30 mouse cellular contexts compared by ENCODE assay signal in the genomic region with DNA sequence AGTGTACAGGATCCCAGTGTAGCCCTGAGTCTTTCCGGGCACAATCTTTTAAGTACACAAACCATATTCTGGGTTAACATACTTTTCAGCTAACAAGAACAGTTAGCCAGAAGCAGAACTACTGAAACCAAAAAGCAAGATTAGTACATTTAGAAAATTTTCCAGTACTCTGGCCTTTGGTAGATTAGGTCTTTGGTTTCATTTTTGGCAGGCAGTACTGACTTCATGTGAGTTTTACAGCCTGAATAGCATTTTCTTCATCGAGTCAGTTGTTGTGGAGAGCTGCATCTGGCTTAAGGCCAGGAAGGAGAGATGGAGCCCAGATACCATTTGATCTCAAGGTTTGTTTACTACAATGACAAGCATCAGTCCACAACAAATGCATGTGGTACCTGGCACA. TPM values are rescaled to one million over a fixed set of nuclear protein-coding genes. Genes with fewer than 3 reads are reported as not detected.
A peak's percentile ranks its signal among the peaks of the same experiment; 100 is the strongest.
DNase-seq lines count a peak whose midpoint lies in the region; ATAC-seq and TF ChIP-seq lines count a peak whose summit lies in the region.
"Had no signal": no experiment of that assay in that cellular context is flagged by ENCODE, and none has a peak within 500 bp of the region (broad histone marks: within the 10 kb centered on the region; RNA-seq: fewer than 3 reads in every experiment).

No protein-coding gene starts in this region.

- no peaks in the 10 kb centered on the region for H3K4me1 ChIP-seq in embryonic facial prominence, embryonic 14.5 days (ENCODE audit: control insufficient read depth, insufficient read depth, low read length)
- peaks cover 13% of the 10 kb centered on the region for H3K4me1 ChIP-seq in embryonic facial prominence, embryonic 10.5 days
- peaks cover 35% of the 10 kb centered on the region for H3K4me1 ChIP-seq in midbrain, embryonic 10.5 days
- H3K4me1 ChIP-seq in midbrain, embryonic 16.5 days (ENCODE audit: control insufficient read depth, insufficient read depth, low read length) = no peaks in the 10 kb centered on the region
- peaks cover 4% of the 10 kb centered on the region for H3K4me1 ChIP-seq in limb, embryonic 14.5 days (ENCODE audit: control insufficient read depth, insufficient read depth, low read length)
- H3K4me1 ChIP-seq in liver, postnatal 0 days (ENCODE audit: insufficient read depth) = no peaks in the 10 kb centered on the region
- peaks cover 15% of the 10 kb centered on the region for H3K4me1 ChIP-seq in kidney, embryonic 15.5 days
- H3K4me1 ChIP-seq: forebrain, embryonic 15.5 days; heart, embryonic 10.5 days; heart, embryonic 13.5 days had no signal

- H3K4me3 ChIP-seq in embryonic facial prominence, embryonic 14.5 days (ENCODE audit: low read depth, low read length) = no peak overlapping the region
- H3K4me3 ChIP-seq in embryonic facial prominence, embryonic 10.5 days = no peak overlapping the region
- H3K4me3 ChIP-seq in midbrain, embryonic 10.5 days = no peak overlapping the region
- no peak overlapping the region for H3K4me3 ChIP-seq in midbrain, embryonic 16.5 days (ENCODE audit: low read depth, low read length)
- no peak overlapping the region for H3K4me3 ChIP-seq in limb, embryonic 14.5 days (replicated peaks; ENCODE audit: low read length)
- no peak overlapping the region for H3K4me3 ChIP-seq in liver, postnatal 0 days (ENCODE audit: low read depth, low read length)
- H3K4me3 ChIP-seq in kidney, embryonic 15.5 days (replicated peaks) = no peak overlapping the region
- H3K4me3 ChIP-seq: embryonic facial prominence, embryonic 12.5 days; erythroblast, embryonic 14.5 days; forebrain, embryonic 12.5 days; forebrain, embryonic 15.5 days; heart, adult 2 months; heart, embryonic 10.5 days; heart, embryonic 13.5 days had no signal

- WGBS in embryonic facial prominence, embryonic 14.5 days = 53% methylated on average over 2 of the region's 2 CpGs
- WGBS in embryonic facial prominence, embryonic 10.5 days = 81% methylated on average over 2 of the region's 2 CpGs
- 76% methylated on average over 2 of the region's 2 CpGs for WGBS in midbrain, embryonic 10.5 days
- 76% methylated on average over 2 of the region's 2 CpGs for WGBS in midbrain, embryonic 16.5 days
- WGBS in limb, embryonic 14.5 days = 38% methylated on average over 2 of the region's 2 CpGs
- WGBS in liver, postnatal 0 days (ENCODE audit: insufficient replicate concordance) = 60% methylated on average over 2 of the region's 2 CpGs
- WGBS in kidney, embryonic 15.5 days = 54% methylated on average over 2 of the region's 2 CpGs

- H3K27me3 ChIP-seq in embryonic facial prominence, embryonic 14.5 days (replicated peaks; ENCODE audit: control insufficient read depth, insufficient read depth, low read length) = no peaks in the 10 kb centered on the region
- no peaks in the 10 kb centered on the region for H3K27me3 ChIP-seq in embryonic facial prominence, embryonic 10.5 days (replicated peaks; ENCODE audit: low read depth, poor library complexity, severe bottlenecking)
- no peaks in the 10 kb centered on the region for H3K27me3 ChIP-seq in midbrain, embryonic 10.5 days (ENCODE audit: low read depth, poor library complexity, severe bottlenecking)
- no peaks in the 10 kb centered on the region for H3K27me3 ChIP-seq in midbrain, embryonic 16.5 days (ENCODE audit: control insufficient read depth, insufficient read depth, low read depth, low read length)
- no peaks in the 10 kb centered on the region for H3K27me3 ChIP-seq in limb, embryonic 14.5 days (ENCODE audit: control insufficient read depth, insufficient read depth, low read length)
- no peaks in the 10 kb centered on the region for H3K27me3 ChIP-seq in liver, postnatal 0 days (ENCODE audit: insufficient read depth, low read length)
- no peaks in the 10 kb centered on the region for H3K27me3 ChIP-seq in kidney, embryonic 15.5 days
- H3K27me3 ChIP-seq: embryonic facial prominence, embryonic 12.5 days; forebrain, embryonic 12.5 days; forebrain, embryonic 15.5 days had no signal

- no peaks in the 10 kb centered on the region for H3K36me3 ChIP-seq in embryonic facial prominence, embryonic 14.5 days (ENCODE audit: control insufficient read depth, insufficient read depth, low read length)
- no peaks in the 10 kb centered on the region for H3K36me3 ChIP-seq in embryonic facial prominence, embryonic 10.5 days (replicated peaks)
- no peaks in the 10 kb centered on the region for H3K36me3 ChIP-seq in midbrain, embryonic 10.5 days
- H3K36me3 ChIP-seq in midbrain, embryonic 16.5 days (ENCODE audit: control insufficient read depth, insufficient read depth, low read length) = no peaks in the 10 kb centered on the region
- no peaks in the 10 kb centered on the region for H3K36me3 ChIP-seq in limb, embryonic 14.5 days (ENCODE audit: control insufficient read depth, insufficient read depth, low read length)
- no peaks in the 10 kb centered on the region for H3K36me3 ChIP-seq in liver, postnatal 0 days (replicated peaks; ENCODE audit: insufficient read depth, low read length)
- no peaks in the 10 kb centered on the region for H3K36me3 ChIP-seq in kidney, embryonic 15.5 days
- H3K36me3 ChIP-seq: embryonic facial prominence, embryonic 12.5 days; forebrain, embryonic 12.5 days; forebrain, embryonic 15.5 days; heart, embryonic 10.5 days; heart, embryonic 13.5 days had no signal

- no peak overlapping the region for H3K9ac ChIP-seq in embryonic facial prominence, embryonic 14.5 days (ENCODE audit: low read depth, low read length)
- H3K9ac ChIP-seq in midbrain, embryonic 16.5 days (ENCODE audit: low read depth, low read length) = no peak overlapping the region
- no peak overlapping the region for H3K9ac ChIP-seq in limb, embryonic 14.5 days (ENCODE audit: low read depth, low read length, severe bottlenecking)
- no peak overlapping the region for H3K9ac ChIP-seq in liver, postnatal 0 days (replicated peaks)
- H3K9ac ChIP-seq in kidney, embryonic 15.5 days = no peak overlapping the region
- H3K9ac ChIP-seq: embryonic facial prominence, embryonic 12.5 days; forebrain, embryonic 12.5 days; forebrain, embryonic 15.5 days; heart, embryonic 13.5 days; hindbrain, embryonic 14.5 days had no signal

- no peak overlapping the region for H3K27ac ChIP-seq in embryonic facial prominence, embryonic 14.5 days (replicated peaks; ENCODE audit: low read depth, low read length)
- H3K27ac ChIP-seq in embryonic facial prominence, embryonic 10.5 days (replicated peaks) = no peak overlapping the region
- peak overlapping the region; percentile 81 for H3K27ac ChIP-seq in midbrain, embryonic 10.5 days (replicated peaks)
- H3K27ac ChIP-seq in midbrain, embryonic 16.5 days (ENCODE audit: low read length) = no peak overlapping the region
- peak overlapping the region; percentile 33; the same call in 1 of the 2 replicates for H3K27ac ChIP-seq in limb, embryonic 14.5 days (replicated peaks; ENCODE audit: low read depth, low read length)
- no peak overlapping the region for H3K27ac ChIP-seq in liver, postnatal 0 days (ENCODE audit: low read depth)
- no peak overlapping the region for H3K27ac ChIP-seq in kidney, embryonic 15.5 days
- H3K27ac ChIP-seq: embryonic facial prominence, embryonic 12.5 days; forebrain, embryonic 12.5 days; forebrain, embryonic 15.5 days; heart, adult 2 months; heart, embryonic 10.5 days; heart, embryonic 13.5 days; hindbrain, embryonic 14.5 days; hindbrain, postnatal 0 days had no signal

- no peak overlapping the region for H3K4me2 ChIP-seq in embryonic facial prominence, embryonic 14.5 days (ENCODE audit: low read depth, low read length)
- H3K4me2 ChIP-seq in midbrain, embryonic 16.5 days (ENCODE audit: low read length) = no peak overlapping the region
- H3K4me2 ChIP-seq in limb, embryonic 14.5 days (replicated peaks; ENCODE audit: low read depth, low read length, severe bottlenecking) = no peak overlapping the region; the same call in 1 of the 2 replicates
- no peak overlapping the region for H3K4me2 ChIP-seq in liver, postnatal 0 days (ENCODE audit: low read depth, low read length)
- H3K4me2 ChIP-seq in kidney, embryonic 15.5 days = no peak overlapping the region
- H3K4me2 ChIP-seq: embryonic facial prominence, embryonic 12.5 days; forebrain, embryonic 12.5 days; forebrain, embryonic 15.5 days; heart, embryonic 13.5 days; hindbrain, embryonic 14.5 days had no signal

- no peak for ATAC-seq in embryonic facial prominence, embryonic 14.5 days (ENCODE audit: low read depth)
- ATAC-seq in midbrain, embryonic 16.5 days = no peak
- no peak for ATAC-seq in limb, embryonic 14.5 days (ENCODE audit: low FRiP score, low read depth)
- ATAC-seq in megakaryocyte-erythroid progenitor cell, adult 5-6 weeks (replicated peaks; ENCODE audit: low FRiP score, low TSS enrichment, poor library complexity, severe bottlenecking) = peak; percentile 54
- no peak for ATAC-seq in liver, postnatal 0 days
- no peak for ATAC-seq in kidney, embryonic 15.5 days (replicated peaks; ENCODE audit: low FRiP score)
- ATAC-seq: forebrain, embryonic 15.5 days; hindbrain, postnatal 0 days; inflammation-experienced regulatory T-cells, adult 6 months had no signal

- H3K9me3 ChIP-seq in embryonic facial prominence, embryonic 14.5 days (ENCODE audit: control insufficient read depth, low read length) = no peaks in the 10 kb centered on the region
- no peaks in the 10 kb centered on the region for H3K9me3 ChIP-seq in embryonic facial prominence, embryonic 10.5 days
- no peaks in the 10 kb centered on the region for H3K9me3 ChIP-seq in midbrain, embryonic 10.5 days (replicated peaks)
- no peaks in the 10 kb centered on the region for H3K9me3 ChIP-seq in midbrain, embryonic 16.5 days (replicated peaks; ENCODE audit: control insufficient read depth, low read length, poor library complexity, severe bottlenecking)
- no peaks in the 10 kb centered on the region for H3K9me3 ChIP-seq in limb, embryonic 14.5 days (ENCODE audit: control insufficient read depth, low read length)
- no peaks in the 10 kb centered on the region for H3K9me3 ChIP-seq in liver, postnatal 0 days (ENCODE audit: low read length)
- H3K9me3 ChIP-seq in kidney, embryonic 15.5 days (replicated peaks) = no peaks in the 10 kb centered on the region
- H3K9me3 ChIP-seq: embryonic facial prominence, embryonic 12.5 days; forebrain, embryonic 12.5 days; forebrain, embryonic 15.5 days; heart, embryonic 10.5 days; heart, embryonic 13.5 days had no signal

- no peak for TF ChIP-seq POLR2A in limb, embryonic 14.5 days (IDR thresholded peaks at IDR 0.05; ENCODE audit: borderline replicate concordance, extremely low read depth, insufficient read depth, insufficient read length)

- DNase-seq in embryonic facial prominence, embryonic 14.5 days (ENCODE audit: low spot score) = peak; percentile 64
- DNase-seq in embryonic facial prominence, embryonic 10.5 days (ENCODE audit: low spot score) = no peak
- no peak for DNase-seq in midbrain, embryonic 10.5 days (ENCODE audit: low spot score)
- DNase-seq in limb, embryonic 14.5 days (ENCODE audit: low spot score) = no peak
- no peak for DNase-seq in liver, postnatal 0 days
- DNase-seq: adrenal gland, adult 2 months; adrenal gland, postnatal 14 days; B cell, adult 2 months; cerebellum, adult 11-12 months; cerebellum, adult 8-10 months; gastrocnemius, postnatal 25 days; heart, adult 2 months; heart, postnatal 14 days; heart, postnatal 4 days had no signal

- TF ChIP-seq CTCF in liver, postnatal 0 days (IDR thresholded peaks at IDR 0.05; ENCODE audit: low read depth) = no peak

- no peak for TF ChIP-seq EP300 in liver, postnatal 0 days (IDR thresholded peaks at IDR 0.05; ENCODE audit: low read depth)

RNA-seq across cellular contexts. Expression of a gene that starts 51.3 kb away (rescaled TPM):
- not detected in 2 replicates for polyA plus RNA-seq in embryonic facial prominence, embryonic 14.5 days (2014; fragmentation: Nextera tagmentation; extraction: Ambion mirVana)
- not detected in 2 replicates for polyA plus RNA-seq in embryonic facial prominence, embryonic 10.5 days (2016; fragmentation: Nextera tagmentation; extraction: Ambion mirVana)
- polyA plus RNA-seq in midbrain, embryonic 10.5 days (2016; fragmentation: Nextera tagmentation; extraction: Ambion mirVana) = not detected in 2 replicates
- 0.53 and 1.4 TPM in 2 replicates for polyA plus RNA-seq in midbrain, embryonic 16.5 days (2015; fragmentation: Nextera tagmentation; extraction: Ambion mirVana)
- not detected in 2 replicates for polyA plus RNA-seq in limb, embryonic 14.5 days (2012; rRNA removed)
- not detected in 2 replicates for polyA plus RNA-seq in limb, embryonic 14.5 days (2014; fragmentation: Nextera tagmentation; extraction: Ambion mirVana)
- total RNA-seq in megakaryocyte-erythroid progenitor cell, adult 5-6 weeks (2014; fragmentation: Nextera tagmentation) = not detected in 2 replicates
- total RNA-seq in megakaryocyte-erythroid progenitor cell, adult 5-6 weeks (2017) = not detected in 2 replicates
- 10.2 TPM in 1 of 2 replicates, not detected in the other for polyA plus RNA-seq in liver, postnatal 0 days (2015; fragmentation: Nextera tagmentation; extraction: Ambion mirVana)
- 0.88 TPM in 1 of 2 replicates, not detected in the other for polyA plus RNA-seq in kidney, embryonic 15.5 days (2015; fragmentation: Nextera tagmentation; extraction: Ambion mirVana)
- total RNA-seq: adrenal gland, adult 2 months; adrenal gland, postnatal 14 days; ES-E14; gastrocnemius, adult 8-10 months; gastrocnemius, postnatal 25 days; granulocyte monocyte progenitor cell, adult 5-6 weeks; heart, adult 2 months; heart, postnatal 14 days; hindbrain, postnatal 0 days had no signal
- polyA plus RNA-seq: adrenal gland, adult 2 months; embryonic facial prominence, embryonic 12.5 days; erythroblast, embryonic 14.5 days; forebrain, embryonic 12.5 days; heart, adult 2 months; heart, embryonic 10.5 days; heart, embryonic 13.5 days; hindbrain, embryonic 11.5 days had no signal

Comparison
In these comparisons a context has a peak if more than half of its experiments do, and no peak if none do; other contexts are left out.
1. H3K27ac ChIP-seq: peak in midbrain, embryonic 10.5 days (single experiment) and limb, embryonic 14.5 days (single experiment); none in embryonic facial prominence, embryonic 14.5 days (single experiment), embryonic facial prominence, embryonic 10.5 days (single experiment), midbrain, embryonic 16.5 days (single experiment), liver, postnatal 0 days (single experiment) and kidney, embryonic 15.5 days (single experiment).